Mouse (Mus musculus): ENCODE data around the gene Trim71.

Gene Trim71

DNA sequence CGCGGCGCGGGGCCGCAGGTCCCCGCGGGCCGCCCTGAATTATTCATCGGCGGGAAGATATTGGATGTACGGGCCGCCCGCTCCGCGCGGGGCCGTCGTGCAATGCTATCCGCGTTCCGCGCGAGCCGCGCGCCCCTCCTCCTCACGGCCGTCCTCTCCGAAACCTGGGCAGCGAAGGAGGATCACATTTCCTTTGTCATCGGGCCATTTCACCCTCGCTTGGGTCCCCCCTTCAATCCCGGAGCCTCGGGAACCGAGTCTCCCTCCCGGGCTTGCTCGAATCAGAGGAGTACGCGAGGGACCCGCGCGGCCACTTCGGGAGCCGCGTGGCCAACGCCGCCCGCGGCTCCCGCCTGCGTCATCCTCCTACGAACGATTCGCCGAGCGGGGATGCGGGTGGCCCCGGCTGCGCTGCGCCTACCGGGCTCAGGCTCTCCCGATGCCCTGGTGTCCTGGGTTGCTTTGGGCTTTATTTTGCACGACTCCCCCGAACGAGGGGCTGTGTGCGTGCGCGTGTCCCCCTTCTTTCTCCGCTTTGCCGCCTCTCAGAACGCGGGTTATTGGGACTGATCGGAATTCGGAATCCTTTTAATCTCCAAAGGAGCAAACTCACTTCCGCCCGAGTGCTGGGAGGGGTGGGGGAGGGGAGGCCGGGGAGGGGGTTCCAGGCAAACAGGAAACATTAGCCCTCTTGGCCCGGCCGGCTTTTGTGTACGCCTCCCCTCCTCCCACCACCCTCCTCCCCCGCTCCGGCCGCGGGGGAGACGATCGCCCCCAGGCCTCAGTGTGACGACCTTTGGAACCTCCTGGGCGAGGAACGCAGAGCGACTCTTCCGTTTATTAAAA is at the start of gene Trim71:
Trim71 (minus strand) TSS at position 609 of the 846 bp plus-strand sequence.
- no peak for DNase-seq (ENCODE audit: low read depth, low spot score)

GRCm38 (mm10) chr9:114613026-114613425 is 48.9 kb upstream of the Trim71 start:
- DNase-seq (ENCODE audit: low read depth, low spot score), result no peak

GRCm38 (mm10) chr9:114612566-114612965 is 48.4 kb upstream of the Trim71 start:
- DNase-seq (ENCODE audit: low read depth, low spot score), result no peak

DNA sequence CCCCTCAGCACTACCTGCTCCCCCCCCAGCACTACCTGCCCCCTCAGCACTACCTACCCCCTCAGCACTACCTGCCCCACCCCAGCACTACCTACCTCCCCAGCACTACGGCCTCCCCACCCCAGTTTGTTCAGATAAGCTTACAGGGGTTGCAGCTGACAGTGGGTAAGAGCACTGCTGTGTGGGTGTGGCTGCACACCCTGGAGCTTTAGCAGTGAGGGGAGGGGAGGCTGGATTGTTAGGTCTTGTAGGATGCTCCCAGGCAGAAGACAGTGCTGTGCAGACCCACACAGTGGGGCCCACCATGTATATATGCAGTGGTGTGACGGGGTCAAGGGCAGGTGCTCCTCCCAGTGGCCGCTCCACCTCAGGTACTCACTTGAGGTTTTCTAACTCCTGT is 46.1 kb upstream of the Trim71 start:
- no peak for DNase-seq (ENCODE audit: low read depth, low spot score)

GRCm38 (mm10) chr9:114603876-114604540 is 39.8 kb upstream of the Trim71 start:
- no peak for DNase-seq (ENCODE audit: low read depth, low spot score)

DNA sequence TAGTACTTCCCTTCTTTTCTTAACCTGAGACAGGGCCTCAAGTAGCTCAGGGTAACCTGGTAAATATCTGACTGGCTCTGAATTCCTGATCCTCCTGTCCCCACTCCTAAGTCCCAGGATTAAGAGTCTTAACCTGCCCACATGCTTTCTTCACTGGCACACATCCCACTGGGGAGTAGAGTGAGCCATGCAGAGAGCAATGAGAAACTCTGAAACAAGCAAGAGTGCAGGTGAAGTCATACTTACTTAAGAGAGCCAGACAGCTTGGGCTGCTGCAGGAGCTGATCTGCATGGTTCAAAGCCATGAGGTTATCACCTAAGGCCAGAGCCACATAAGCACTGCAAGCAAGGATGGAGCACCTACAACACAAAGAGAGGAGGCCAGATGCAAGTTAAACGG is 36.9 kb upstream of the Trim71 start:
- DNase-seq (ENCODE audit: low read depth, low spot score), result no peak

GRCm38 (mm10) chr9:114585017-114585345 is 20.8 kb upstream of the Trim71 start:
- peak; percentile 39 for DNase-seq (ENCODE audit: low read depth, low spot score)

DNA sequence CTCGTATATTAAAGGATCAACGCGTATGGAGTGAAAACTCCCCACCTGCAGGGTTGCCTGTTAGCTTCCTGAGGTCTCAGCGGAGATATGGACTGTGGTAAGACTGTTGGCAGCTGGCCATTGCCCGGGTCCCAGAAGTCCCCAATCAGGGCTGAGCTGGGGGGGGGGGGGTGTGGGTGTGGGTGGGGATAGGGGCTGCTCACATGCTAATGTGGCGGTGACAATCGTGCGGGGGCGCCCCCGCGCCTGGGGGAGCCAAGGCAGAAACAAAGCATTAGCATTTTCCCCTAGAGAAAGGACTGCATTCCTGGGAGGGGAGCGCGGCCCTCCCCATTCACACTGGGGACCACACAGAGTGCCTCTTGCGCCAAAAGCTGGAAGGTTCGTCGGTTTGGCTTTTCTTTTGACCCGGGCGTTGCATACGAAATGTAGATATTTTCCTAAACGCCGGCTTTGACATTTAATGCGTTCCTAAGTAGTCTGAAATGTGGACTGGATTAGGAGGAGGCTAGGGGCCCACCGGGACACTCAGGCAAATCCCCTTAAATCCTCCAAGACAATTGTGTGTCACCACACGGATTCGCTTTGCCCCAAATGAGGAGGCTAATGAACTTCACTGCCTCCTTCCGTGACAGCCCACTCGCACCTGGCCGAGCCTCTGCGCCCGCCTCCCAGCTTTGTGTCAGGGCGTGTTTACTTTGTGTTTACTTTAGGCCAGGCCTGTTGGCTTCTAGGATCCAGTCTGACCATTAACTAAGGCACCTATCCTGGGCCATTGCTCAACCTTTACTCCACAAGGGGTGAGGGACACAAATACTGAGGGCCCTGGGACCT is 20.2 kb upstream of the Trim71 start:
- no peak for DNase-seq (ENCODE audit: low read depth, low spot score)

- peak; percentile 56 for DNase-seq (ENCODE audit: low read depth, low spot score)
These were observed 19.6 kb upstream of the Trim71 start for GRCm38 (mm10) chr9:114583812-114584182.

DNA sequence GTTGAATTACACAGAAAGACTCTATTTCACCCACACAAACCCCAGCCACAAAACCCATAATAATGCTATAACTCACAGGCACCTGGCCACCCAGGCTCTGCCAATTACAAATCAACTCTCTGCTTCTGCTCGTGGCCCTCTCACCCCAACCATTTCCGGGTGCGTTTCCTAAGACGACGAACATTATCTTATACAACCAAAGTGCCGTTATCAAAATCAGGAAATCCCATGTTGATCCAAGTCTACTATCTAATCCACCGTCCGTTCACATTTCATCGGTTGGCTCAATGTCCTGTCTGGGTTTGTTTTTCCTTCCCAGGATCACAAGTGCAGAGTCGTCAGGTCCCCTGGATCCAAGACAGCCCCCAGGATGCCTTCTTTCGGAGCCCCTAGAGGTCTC is 14.5 kb upstream of the Trim71 start:
- no peak for DNase-seq (ENCODE audit: low read depth, low spot score)

DNA sequence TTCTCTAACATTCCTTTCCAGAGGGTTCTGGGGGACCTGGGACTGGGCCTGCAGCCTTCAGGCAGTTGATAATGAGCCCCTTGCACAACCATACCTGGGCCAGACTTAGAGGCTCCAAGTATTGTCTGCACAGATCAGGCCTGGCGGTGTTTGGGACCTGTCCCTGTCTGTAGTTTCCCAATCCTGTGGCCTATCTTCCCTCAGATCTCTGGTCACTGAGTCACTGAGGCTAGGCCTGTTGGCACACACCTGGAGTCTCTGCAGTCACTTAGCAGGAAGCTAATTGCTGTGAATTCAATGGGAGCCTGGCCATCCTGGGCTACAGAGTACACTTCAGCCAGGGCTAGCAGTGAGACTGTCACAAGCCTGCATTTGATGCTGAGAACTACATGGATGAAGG is 11.8 kb upstream of the Trim71 start:
- no peak for DNase-seq (ENCODE audit: low read depth, low spot score)

GRCm38 (mm10) chr9:114573528-114573927 is 9.4 kb upstream of the Trim71 start:
- no peak for DNase-seq (ENCODE audit: low read depth, low spot score)

DNA sequence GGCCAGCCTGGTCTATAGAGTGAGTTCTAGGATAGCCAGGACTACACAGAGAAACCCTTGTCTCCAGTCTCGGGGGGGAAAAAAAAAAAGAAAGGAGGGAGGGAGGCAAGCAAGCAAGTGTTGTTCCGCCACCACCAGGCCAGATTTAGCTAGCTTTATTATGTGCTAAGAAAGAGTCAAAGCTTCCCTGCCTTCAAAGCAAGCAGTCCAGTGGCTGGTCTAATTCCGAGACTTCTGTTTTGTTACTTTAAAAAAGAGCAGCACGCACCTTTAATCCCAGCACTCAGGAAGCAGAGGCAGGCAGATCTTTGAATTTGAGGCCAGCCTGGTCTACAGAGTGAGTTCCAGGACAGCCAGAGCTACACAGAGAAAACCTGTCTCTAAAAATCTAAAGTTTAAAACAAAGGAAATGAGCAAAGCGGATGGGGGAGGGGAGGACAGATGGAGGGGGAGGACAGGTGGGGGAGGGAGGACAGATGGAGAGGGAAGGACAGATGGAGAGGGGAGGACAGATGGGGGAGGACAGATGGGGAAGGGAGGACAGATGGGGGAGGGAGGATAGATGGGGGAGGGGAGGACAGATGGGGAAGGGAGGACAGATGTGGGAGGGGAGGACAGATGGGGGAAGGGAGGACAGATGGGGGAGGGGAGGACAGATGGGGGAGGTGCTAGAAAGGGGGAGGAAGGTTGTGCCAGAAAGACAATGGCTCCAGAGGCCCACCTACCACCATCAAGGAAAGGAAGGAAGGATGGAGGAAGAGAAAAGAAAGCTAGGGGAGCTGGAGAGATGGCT is 4.7 kb upstream of the Trim71 start:
- no peak for DNase-seq (ENCODE audit: low read depth, low spot score)

GRCm38 (mm10) chr9:114564667-114565066 is 498 bp upstream of the Trim71 start:
- DNase-seq (ENCODE audit: low read depth, low spot score), result no peak

GRCm38 (mm10) chr9:114562919-114563751 is 1.0 kb downstream of the Trim71 start:
- DNase-seq (ENCODE audit: low read depth, low spot score), result no peak

GRCm38 (mm10) chr9:114562031-114562918 is 1.9 kb downstream of the Trim71 start:
- DNase-seq (ENCODE audit: low read depth, low spot score), result no peak

GRCm38 (mm10) chr9:114561671-114561971 is 2.5 kb downstream of the Trim71 start:
- no peak for DNase-seq (ENCODE audit: low read depth, low spot score)

- DNase-seq (ENCODE audit: low read depth, low spot score), result no peak
These were observed 3.1 kb downstream of the Trim71 start for GRCm38 (mm10) chr9:114560771-114561670.

DNA sequence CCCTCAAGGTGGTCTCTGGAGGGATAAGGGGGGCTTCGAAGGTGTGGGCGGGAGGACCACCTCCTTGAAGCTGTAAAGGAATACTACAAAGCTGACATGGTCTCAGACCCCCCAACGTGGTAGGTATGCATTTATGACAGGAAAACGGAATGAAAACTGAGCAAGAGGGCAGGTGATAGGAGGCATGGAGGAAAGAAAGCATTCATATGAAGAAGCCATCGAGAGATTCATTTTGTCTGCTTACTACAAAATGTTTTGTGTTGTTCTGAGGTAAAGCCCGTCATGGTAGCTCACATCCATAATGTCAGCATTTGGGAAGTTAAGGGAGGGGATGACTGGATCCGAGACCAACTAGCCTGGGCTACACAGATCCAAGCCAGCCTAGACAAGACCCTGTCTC is 4.0 kb downstream of the Trim71 start:
- no peak for DNase-seq (ENCODE audit: low read depth, low spot score)

Measured in 3T3-L1 (cell line).